Mouse (Mus musculus): ENCODE results near the gene Mug1.
"Not testable (repeated sequence)": the region's sequence is repeated elsewhere in the genome, so short reads cannot be mapped to it uniquely, and the experiment has no call there.

The Mug1 gene

DNA sequence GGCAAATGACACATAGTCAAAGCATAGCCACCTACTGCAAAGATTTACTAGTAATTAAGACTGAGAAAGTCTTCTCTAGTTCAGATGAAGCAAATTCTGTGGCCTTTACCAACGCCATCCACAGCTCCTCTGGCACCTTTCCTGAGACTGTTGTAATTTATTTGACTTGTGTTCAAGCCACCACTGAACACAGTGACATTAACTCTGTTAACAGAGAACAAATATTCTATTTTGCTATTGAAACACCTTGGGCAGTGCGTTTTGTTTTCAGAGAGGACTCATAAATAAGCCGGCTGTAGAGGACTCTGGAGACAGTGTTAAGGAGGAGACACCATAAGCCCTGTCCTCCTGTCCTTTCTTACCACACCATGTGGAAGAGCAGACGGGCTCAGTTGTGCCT lies at the start of gene Mug1:
Mug1 (plus strand) TSS at position 271 of the 400 bp plus-strand sequence.
- DNase-seq (ENCODE audit: low spot score), result not testable (repeated sequence)

DNA sequence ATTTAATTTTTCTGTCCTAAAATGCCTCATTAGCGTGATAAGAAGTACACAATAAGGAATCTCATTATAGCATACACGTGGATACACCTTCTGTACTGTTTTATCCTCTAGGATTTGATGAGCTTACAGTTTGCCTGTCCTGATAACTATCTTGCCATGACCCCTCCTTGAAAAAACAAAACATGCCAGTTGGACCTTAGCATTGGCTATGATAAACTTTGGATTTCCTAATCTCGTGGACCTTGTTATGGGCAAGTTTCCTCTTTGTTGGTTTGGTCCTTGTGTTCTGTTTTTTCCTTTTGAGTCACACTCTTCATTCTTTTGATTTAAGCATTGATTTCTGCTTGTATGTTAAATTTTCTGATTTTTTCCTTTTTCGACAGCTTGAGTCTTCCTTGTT lies 10.3 kb upstream of the Mug1 start:
- no peak for DNase-seq (ENCODE audit: low spot score)

DNA sequence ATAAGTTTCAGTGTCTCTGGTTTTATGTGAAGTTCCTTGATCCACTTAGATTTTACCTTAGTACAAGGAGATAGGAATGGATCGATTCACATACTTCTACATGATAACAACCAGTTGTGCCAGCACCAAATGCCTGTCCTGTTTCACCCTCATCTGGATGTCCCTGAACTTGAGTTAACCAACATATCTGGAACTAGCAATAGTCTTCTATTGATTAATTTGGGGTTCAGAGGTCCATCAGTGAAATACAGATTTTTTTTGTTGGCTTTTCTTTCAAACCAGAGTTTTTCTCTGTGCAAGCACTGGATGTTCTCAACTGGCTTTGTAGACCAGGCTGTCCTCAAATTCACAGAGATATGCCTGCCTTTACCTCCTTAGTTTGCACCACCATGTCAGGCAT lies 2.0 kb upstream of the Mug1 start:
- no peak for DNase-seq (ENCODE audit: low spot score)

DNA sequence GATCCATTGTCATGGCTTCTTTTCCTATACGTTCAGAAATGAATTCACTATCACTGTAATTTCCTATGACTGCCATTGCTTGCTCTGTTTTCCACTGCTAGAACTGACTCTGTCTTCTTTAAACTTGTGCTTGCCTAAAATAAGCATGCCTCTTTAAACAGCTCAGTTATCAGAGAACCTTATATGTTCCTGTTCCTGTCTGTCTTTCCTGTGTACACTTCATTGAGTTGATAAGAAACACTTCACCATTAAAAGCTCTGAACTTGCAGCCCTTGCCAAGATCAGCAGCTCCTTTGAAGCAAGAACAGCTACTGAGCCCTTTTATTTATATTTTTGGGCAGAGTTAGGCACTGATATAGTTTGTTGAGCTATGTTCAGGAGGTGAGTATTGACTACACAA lies 10.0 kb downstream of the Mug1 start:
- DNase-seq (ENCODE audit: low spot score), result no peak
